In genomic region chr14:29238446-29238845, GRCm38 (mm10) we compare ENCODE assay signal across 22 mouse cellular contexts.
A peak's percentile ranks its signal among the peaks of the same experiment; 100 is the strongest.
DNase-seq lines count a peak whose midpoint lies in the region; ATAC-seq lines count a peak whose summit lies in the region.
"Had no signal": no experiment of that assay in that cellular context is flagged by ENCODE, and none has a peak within 500 bp of the region (broad histone marks: within the 10 kb centered on the region; RNA-seq: fewer than 3 reads in every experiment).

No protein-coding gene starts in this region.

- H3K27ac ChIP-seq in neural tube, embryonic 14.5 days (ENCODE audit: low read depth, low read length) = no peak overlapping the region
- H3K27ac ChIP-seq in neural tube, embryonic 15.5 days (replicated peaks) = no peak overlapping the region
- H3K27ac ChIP-seq: embryonic facial prominence, embryonic 10.5 days; heart, adult 2 months; hindbrain, embryonic 15.5 days had no signal

- no peaks in the 10 kb centered on the region for H3K36me3 ChIP-seq in neural tube, embryonic 14.5 days (ENCODE audit: control insufficient read depth, insufficient read depth, low read length)
- no peaks in the 10 kb centered on the region for H3K36me3 ChIP-seq in neural tube, embryonic 15.5 days
- H3K36me3 ChIP-seq: embryonic facial prominence, embryonic 10.5 days; heart, embryonic 12.5 days; hindbrain, embryonic 15.5 days had no signal

- H3K4me3 ChIP-seq in neural tube, embryonic 14.5 days (ENCODE audit: low read depth, low read length) = no peak overlapping the region
- no peak overlapping the region for H3K4me3 ChIP-seq in neural tube, embryonic 15.5 days (replicated peaks)
- H3K4me3 ChIP-seq: embryonic facial prominence, embryonic 10.5 days; heart, adult 2 months; heart, embryonic 12.5 days; hindbrain, embryonic 15.5 days had no signal

- ATAC-seq in neural tube, embryonic 14.5 days (ENCODE audit: low read depth) = peak; percentile 38; the same call in 1 of the 2 replicates
- no peak for ATAC-seq in neural tube, embryonic 15.5 days (ENCODE audit: low FRiP score)
- ATAC-seq: activated CD4-positive, CD25-positive, alpha-beta regulatory T cell, adult 4 months; forebrain, embryonic 14.5 days; inflammation-experienced regulatory T-cells, adult 6 months; intestine, postnatal 0 days; Patski had no signal

- H3K27me3 ChIP-seq in neural tube, embryonic 14.5 days (ENCODE audit: control insufficient read depth, insufficient read depth, low read length) = no peaks in the 10 kb centered on the region
- H3K27me3 ChIP-seq in neural tube, embryonic 15.5 days (replicated peaks) = no peaks in the 10 kb centered on the region
- H3K27me3 ChIP-seq: CH12.LX; heart, embryonic 12.5 days; hindbrain, embryonic 15.5 days; Patski had no signal

- H3K4me1 ChIP-seq in neural tube, embryonic 14.5 days (ENCODE audit: control insufficient read depth, insufficient read depth, low read length) = no peaks in the 10 kb centered on the region
- H3K4me1 ChIP-seq in neural tube, embryonic 15.5 days = no peaks in the 10 kb centered on the region
- H3K4me1 ChIP-seq: embryonic facial prominence, embryonic 10.5 days; heart, embryonic 12.5 days; hindbrain, embryonic 15.5 days had no signal

- WGBS in neural tube, embryonic 14.5 days = 61% methylated on average over 3 of the region's 3 CpGs
- 55% methylated on average over 3 of the region's 3 CpGs for WGBS in neural tube, embryonic 15.5 days

- peaks cover 5% of the 10 kb centered on the region; the same call in 1 of the 2 replicates for H3K9me3 ChIP-seq in neural tube, embryonic 14.5 days (ENCODE audit: control insufficient read depth, low read length)
- no peaks in the 10 kb centered on the region for H3K9me3 ChIP-seq in neural tube, embryonic 15.5 days (replicated peaks)
- H3K9me3 ChIP-seq: heart, embryonic 12.5 days; hindbrain, embryonic 15.5 days had no signal

- no peak overlapping the region for H3K9ac ChIP-seq in neural tube, embryonic 14.5 days (replicated peaks; ENCODE audit: low read depth, low read length)
- no peak overlapping the region for H3K9ac ChIP-seq in neural tube, embryonic 15.5 days (replicated peaks)
- H3K9ac ChIP-seq: heart, embryonic 12.5 days; hindbrain, embryonic 15.5 days had no signal

- no peak overlapping the region for H3K4me2 ChIP-seq in neural tube, embryonic 14.5 days (ENCODE audit: low read depth, low read length)
- H3K4me2 ChIP-seq in neural tube, embryonic 15.5 days = no peak overlapping the region
- H3K4me2 ChIP-seq: heart, embryonic 12.5 days; hindbrain, embryonic 15.5 days had no signal

- peak; percentile 2 for DNase-seq in adrenal gland, adult 8-10 months
- DNase-seq in adrenal gland, adult 18-20 months (ENCODE audit: low spot score in 2 of 2) = no peak
- peak; percentile 12 for DNase-seq in hindlimb bud, embryonic 11.5 days (ENCODE audit: extremely low spot score, low read depth, low spot score)
- no peak for DNase-seq in urinary bladder, postnatal 10 days (ENCODE audit: low spot score)
- no peak for DNase-seq in heart, adult 8-10 months (ENCODE audit: low spot score)
- DNase-seq: cerebellum, adult 18-20 months; cerebellum, adult 9-11 months; cerebellum, postnatal 36 days; gastrocnemius, postnatal 14 days; heart, adult 2 months; heart, postnatal 36 days had no signal

Comparison
In these comparisons a context has a peak if more than half of its experiments do, and no peak if none do; other contexts are left out.
1. DNase-seq: peak in adrenal gland, adult 8-10 months (single experiment) and hindlimb bud, embryonic 11.5 days (single experiment); none in adrenal gland, adult 18-20 months (0 of 2), urinary bladder, postnatal 10 days (single experiment) and heart, adult 8-10 months (single experiment).